Mouse (Mus musculus): ENCODE results near the gene Uba1. TPM values are rescaled to one million over a fixed set of nuclear protein-coding genes. Genes with fewer than 3 reads are reported as not detected.

The Uba1 gene
- 45.4 TPM for polyA plus RNA-seq (2015; fragmentation: Illumina TruSeq; extraction: RNeasy Lipid Tissue Mini Kit (QIAGEN cat#74804); ENCODE audit: insufficient read depth, low read depth, low replicate concordance)

DNA sequence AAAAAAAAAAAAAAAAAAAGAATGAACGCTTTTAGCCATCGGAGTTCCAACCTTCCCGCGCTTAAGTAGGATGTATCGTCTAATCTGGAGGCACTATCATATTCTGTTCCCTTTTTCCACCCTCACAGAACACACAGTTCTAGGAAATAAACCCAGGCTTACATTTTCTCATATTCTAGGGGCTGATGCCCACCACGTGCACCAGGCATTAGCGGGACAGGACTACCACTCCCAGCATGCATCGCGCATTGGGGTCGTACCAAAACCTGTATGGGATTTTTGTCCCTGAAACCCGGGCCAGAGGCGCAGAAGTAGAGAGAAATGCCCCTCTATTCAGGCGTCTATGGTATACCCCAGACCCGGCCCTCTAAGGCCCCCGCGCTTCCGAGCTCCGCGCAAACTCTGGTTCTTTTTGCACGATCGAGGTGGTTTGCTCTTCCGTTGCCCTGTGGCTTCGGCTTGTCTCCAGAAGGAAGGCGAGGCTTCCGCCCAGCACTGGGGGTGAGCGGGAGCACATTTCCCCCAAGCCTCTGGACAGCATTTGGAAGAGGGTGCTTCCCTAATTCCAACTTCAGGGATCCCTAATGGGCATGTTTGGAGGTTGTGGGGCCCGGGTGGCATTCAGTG is at the start of gene Uba1:
TSS of gene Uba1 (plus strand) at position 301 of the 627 bp plus-strand sequence.

DNA sequence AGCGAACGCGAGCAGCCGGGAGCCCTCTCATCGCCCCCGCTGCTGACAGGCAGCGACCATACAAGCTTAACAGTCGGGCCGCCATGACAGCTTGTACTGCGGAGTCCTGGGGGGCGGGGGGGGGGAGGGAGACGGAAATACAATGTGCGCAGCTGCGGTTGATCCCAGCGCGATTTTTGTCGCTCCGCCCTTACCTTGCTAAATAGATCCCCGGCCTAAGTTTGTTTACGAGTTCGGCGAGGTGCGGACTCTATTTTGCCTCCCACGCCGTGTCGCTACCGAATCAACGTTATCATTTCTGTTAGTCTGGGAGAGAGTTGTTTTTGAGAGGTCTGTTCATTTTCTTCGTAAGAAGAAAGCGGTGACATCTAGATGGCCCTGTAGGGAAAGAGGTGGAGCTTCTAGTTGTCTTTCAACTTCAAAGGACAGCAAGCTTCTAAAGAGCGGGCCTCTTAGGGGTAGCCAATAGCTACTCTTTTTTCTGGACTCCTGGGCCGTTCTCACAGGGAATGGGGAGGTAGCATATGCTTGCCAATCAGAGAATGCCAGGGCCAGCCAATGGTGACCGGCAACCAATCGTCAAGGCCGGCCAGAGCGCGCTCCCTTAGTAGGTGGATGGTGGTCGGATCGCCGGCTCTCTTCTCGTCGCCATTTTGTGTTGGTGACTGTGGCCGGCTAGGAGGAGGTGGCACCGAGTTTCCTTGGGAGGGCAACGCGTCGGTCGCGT is 40.8 kb upstream of the Uba1 start, which contains the start of the genes Rbm10 and Ndufb11:
TSS of gene Rbm10 (plus strand) at position 328 of the 727 bp plus-strand sequence.
TSS of gene Ndufb11 (minus strand) at position 444 of the 727 bp plus-strand sequence.

DNA sequence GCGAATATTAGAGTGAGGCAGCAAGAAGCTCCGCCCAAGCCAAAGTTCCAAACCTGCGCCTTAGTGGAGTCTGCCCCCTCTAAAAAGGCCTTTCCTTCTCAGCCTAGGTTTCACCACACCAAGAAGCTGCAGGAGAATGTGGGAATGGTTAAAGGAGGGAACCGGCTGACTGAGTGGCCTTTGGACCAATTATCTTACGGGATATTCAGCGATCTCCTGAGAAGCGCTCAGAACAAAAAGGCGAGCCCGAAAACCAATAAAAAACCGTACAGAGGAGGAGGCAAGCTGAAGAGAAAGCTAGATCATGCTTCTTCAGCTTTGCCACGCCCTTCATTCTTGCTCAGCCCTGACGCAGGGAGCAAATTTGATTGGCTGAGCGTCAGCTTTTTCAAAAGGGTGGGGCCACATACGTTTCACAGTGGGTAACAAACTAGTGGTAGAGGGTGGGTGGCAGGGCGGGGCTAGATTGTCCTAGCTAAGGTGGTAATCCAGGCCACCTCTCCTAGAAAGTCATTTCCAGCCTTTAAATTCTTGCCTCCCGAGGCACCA is 29.5 kb downstream of the Uba1 start, which contains the start of gene Cdk16:
TSS of gene Cdk16 (plus strand) at position 436 of the 549 bp plus-strand sequence.

DNA sequence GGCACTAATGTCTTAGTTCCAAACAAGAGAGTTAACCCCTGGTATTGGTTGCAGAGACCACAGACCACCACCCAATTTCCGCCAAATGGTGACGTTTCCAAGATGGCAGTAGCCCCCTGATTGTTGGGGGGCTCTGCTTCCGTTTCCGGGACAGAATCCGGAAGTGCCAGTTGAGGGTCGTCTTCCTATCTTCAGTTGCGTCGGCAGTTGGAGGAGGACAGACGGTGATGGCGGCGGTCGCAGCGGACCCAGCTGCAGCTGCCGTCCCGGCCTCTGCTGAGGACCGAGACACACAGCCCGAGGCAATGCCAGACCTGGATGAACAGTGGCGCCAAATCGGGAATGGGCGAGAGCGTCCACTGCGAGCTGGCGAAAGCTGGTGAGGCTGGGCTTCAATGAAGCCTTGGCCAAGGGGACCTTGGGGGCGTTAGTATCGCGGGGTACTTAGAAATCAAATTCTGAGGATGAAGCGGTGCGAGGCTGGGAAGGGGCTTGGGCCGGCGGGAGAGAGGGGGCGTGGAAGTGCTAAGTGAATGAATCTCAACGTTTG is 45.7 kb downstream of the Uba1 start, which contains the start of gene Usp11:
TSS of gene Usp11 (plus strand) at position 166 of the 550 bp plus-strand sequence.

Other genes with a start within 250 kb of the Uba1 start
- gene Jade3, start 232.6 kb upstream of the Uba1 start, polyA plus RNA-seq (2015; fragmentation: Illumina TruSeq; extraction: RNeasy Lipid Tissue Mini Kit (QIAGEN cat#74804); ENCODE audit: insufficient read depth, low read depth, low replicate concordance): 2.9 TPM
- gene Rgn, start 108.5 kb upstream of the Uba1 start, polyA plus RNA-seq (2015; fragmentation: Illumina TruSeq; extraction: RNeasy Lipid Tissue Mini Kit (QIAGEN cat#74804); ENCODE audit: insufficient read depth, low read depth, low replicate concordance): 0.52 TPM
- 13.7 TPM for gene Rbm10, start 40.8 kb upstream of the Uba1 start, polyA plus RNA-seq (2015; fragmentation: Illumina TruSeq; extraction: RNeasy Lipid Tissue Mini Kit (QIAGEN cat#74804); ENCODE audit: insufficient read depth, low read depth, low replicate concordance)
- 65.9 TPM for gene Ndufb11, start 40.7 kb upstream of the Uba1 start, polyA plus RNA-seq (2015; fragmentation: Illumina TruSeq; extraction: RNeasy Lipid Tissue Mini Kit (QIAGEN cat#74804); ENCODE audit: insufficient read depth, low read depth, low replicate concordance)
- 35.8 TPM for gene Cdk16, start 29.6 kb downstream of the Uba1 start, polyA plus RNA-seq (2015; fragmentation: Illumina TruSeq; extraction: RNeasy Lipid Tissue Mini Kit (QIAGEN cat#74804); ENCODE audit: insufficient read depth, low read depth, low replicate concordance)
- 2.5 TPM for gene Usp11, start 45.6 kb downstream of the Uba1 start, polyA plus RNA-seq (2015; fragmentation: Illumina TruSeq; extraction: RNeasy Lipid Tissue Mini Kit (QIAGEN cat#74804); ENCODE audit: insufficient read depth, low read depth, low replicate concordance)
- 47.0 TPM for gene Araf, start 139.5 kb downstream of the Uba1 start, polyA plus RNA-seq (2015; fragmentation: Illumina TruSeq; extraction: RNeasy Lipid Tissue Mini Kit (QIAGEN cat#74804); ENCODE audit: insufficient read depth, low read depth, low replicate concordance)
- gene Timp1, start 211.8 kb downstream of the Uba1 start, polyA plus RNA-seq (2015; fragmentation: Illumina TruSeq; extraction: RNeasy Lipid Tissue Mini Kit (QIAGEN cat#74804); ENCODE audit: insufficient read depth, low read depth, low replicate concordance): 1.4 TPM

All from pancreas, adult 10 weeks (tissue).